Mouse (Mus musculus) spleen, adult 18-20 months (tissue): ENCODE data around the gene Klra8.
"Not testable (repeated sequence)": the region's sequence is repeated elsewhere in the genome, so short reads cannot be mapped to it uniquely, and the experiment has no call there.

Experiments used
- DNase-seq, 2 experiments: peaks; one replicate each; pipeline ENCODE4 v3.0.0; 2022; ENCODE audit warnings: mixed read lengths in 2 of 2

The Klra8 gene

DNA sequence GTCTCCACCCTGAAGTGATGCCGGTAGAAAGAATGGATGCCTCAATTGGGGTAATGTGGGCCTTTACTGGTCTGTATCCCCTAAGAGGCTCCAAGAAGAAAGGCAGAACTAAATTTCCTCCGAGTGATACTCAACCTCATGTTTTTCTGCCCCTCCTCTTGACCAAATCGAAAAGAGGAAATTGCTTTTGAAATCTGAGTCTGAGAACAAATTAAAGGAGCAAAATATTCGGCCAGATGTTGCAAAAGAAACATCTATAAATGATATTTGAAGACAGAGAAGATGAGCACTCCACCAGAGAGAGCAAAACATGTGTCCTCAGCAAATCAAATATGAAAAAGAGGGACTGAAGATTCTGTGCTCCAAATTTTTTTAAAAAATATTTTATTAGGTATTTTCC, at the start of gene Klra8:
Gene Klra8, minus strand, starts transcription at position 101 of the 400 bp plus-strand sequence.
- not testable (repeated sequence) for DNase-seq

DNA sequence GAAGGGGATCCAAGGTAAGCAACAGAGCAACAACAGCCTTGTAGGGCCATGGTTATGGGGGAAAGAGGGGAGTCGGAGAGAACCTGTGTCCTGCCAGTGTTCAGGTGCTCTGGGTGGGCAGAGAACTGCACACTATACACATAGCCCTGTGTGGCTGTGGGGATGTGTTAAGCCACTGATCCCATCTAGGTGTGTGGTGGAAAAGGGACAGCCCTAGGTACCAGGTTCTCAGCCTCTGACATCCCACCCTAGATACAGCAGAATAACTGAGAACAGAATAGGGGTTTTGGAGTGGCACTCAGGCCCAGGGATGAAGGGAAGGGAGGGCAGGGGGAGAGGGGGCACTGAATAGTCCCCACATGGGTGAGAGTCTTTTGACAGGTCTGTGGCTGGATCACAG, 19.2 kb downstream of the Klra8 start:
- DNase-seq: no peak

DNA sequence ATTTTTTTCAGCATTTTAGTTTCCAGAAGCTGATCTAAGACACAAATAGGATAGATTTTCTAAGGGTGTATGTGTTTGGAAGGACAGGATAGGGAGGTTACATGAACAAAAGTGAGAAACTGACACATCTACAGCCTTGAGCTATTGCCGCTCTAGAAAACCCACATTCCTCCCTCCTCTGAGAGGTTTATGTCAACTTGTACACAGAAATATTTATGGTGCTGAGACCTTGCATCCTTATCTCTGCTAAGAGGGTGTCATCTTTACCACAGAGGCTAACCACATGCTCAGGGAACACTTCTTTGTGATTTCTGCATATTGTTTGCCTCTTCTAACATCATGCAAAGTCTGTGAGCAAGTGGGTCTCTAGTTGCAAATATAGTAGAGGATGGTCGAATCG, 27.0 kb downstream of the Klra8 start:
- not testable (repeated sequence) for DNase-seq

DNA sequence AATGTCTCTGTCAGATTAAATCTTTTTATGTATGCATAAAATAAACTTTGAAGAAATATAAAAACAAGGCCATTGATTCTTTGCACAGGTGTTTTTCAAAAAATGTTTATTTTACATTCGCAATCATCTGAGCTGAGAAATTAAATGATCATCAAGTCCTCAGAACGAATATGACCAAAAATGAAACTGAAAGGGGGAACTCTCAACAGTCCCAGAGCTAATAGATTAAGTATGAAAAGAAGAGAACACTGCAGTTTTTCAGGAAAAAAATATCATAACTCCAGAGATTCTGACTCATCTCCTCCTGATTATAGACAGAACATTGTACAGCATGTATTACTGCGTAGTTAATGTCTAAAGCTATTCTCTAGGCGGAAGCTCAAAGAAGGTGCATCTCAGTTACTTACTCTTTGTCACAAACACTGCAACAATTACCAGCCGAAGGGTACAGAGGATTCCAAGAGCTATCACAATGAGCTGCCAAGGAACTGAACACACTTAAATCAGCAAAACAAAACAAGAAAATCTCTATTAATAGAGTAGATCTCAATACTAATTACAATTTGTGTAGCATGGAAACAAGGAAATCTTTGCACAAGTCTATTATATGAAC, 37.3 kb downstream of the Klra8 start:
- DNase-seq: no peak

DNA sequence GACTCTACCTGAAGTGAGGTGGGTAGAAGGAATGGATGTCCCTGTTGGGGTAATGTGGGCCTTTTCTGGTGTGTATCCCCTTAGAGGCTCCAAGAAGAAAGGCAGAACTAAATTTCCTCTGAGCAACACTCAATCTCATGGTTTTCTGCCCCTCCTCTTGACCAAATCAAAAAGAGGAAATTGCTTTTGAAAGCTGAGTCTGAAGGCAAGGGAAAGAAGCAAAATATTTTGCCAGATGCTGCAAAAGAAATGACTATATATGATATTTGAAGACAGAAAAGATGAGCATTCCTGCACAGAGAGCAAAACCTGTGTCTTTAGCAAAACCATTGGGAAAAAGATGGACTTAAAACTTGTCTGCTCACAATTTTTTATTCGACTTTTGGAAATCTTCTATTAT, 62.5 kb downstream of the Klra8 start, which contains the start of gene Klra4:
Gene Klra4, minus strand, starts transcription at position 101 of the 400 bp plus-strand sequence.
- DNase-seq: not testable (repeated sequence)
